Mouse (Mus musculus) lung, postnatal 0 days (tissue): Measurements from ENCODE around the gene Tmem164.

Experiments
- CTCF ChIP-seq: IDR thresholded peaks from 2 replicates; pipeline ENCODE4 v1.5.1; 2016; ENCODE audit warnings: antibody characterized with exemption, mild to moderate bottlenecking
- EP300 ChIP-seq: IDR thresholded peaks from 2 replicates; pipeline ENCODE4 v1.6.1; 2016; ENCODE audit warnings: antibody characterized with exemption, mild to moderate bottlenecking, control low read depth

DNA sequence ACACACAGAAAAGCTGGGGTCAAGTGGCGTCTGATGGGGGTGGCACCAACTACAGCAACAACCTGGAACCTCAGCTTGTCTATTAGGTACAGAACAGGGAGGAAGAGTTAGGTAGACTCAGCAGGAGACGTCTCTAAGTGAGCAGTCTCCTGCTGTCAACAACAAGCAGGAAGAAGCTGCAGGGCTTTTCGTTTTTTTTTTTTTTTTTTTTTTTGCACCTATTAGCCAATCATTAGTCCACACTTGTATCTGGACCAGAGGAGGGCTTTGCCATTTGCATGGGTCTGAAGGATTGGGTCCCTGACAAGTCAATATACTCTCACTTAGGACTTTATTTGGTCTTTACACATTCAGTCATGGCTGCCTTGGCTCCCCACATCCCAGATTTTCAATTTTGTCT is 4.0 kb upstream of the Tmem164 start:
- TF ChIP-seq EP300 (no peak), CTCF (no peak)
